Mouse (Mus musculus) kidney, embryonic 16.5 days (tissue): ENCODE measurements around the gene Cd3eap. TPM values are rescaled to one million over a fixed set of nuclear protein-coding genes. Genes with fewer than 3 reads are reported as not detected.

Experiments used
- ATAC-seq: fragments of 200-750 bp; cut with Nextera tagmentation; 2 replicates; pipeline ENCODE4 v1.8.0; 2017; ENCODE audit warnings: moderate TSS enrichment; ENCODE audit not compliant: low FRiP score, low TSS enrichment
- H3K27ac ChIP-seq: fragments of 300-500 bp; sonication (generic); 2 replicates; pipeline ENCODE4 v1.5.1; 2014; ENCODE audit warnings: low read length
- H3K27me3 ChIP-seq: fragments of 300-500 bp; sonication (generic); 2 replicates; pipeline ENCODE4 v1.6.1; 2014; ENCODE audit warnings: low read length, control low read depth, mixed read lengths; ENCODE audit not compliant: insufficient read depth
- H3K36me3 ChIP-seq: fragments of 300-500 bp; sonication (generic); 2 replicates; pipeline ENCODE4 v1.6.1; 2014; ENCODE audit warnings: low read length, control low read depth, mixed read lengths; ENCODE audit not compliant: insufficient read depth
- H3K4me1 ChIP-seq: fragments of 300-500 bp; sonication (generic); 2 replicates; pipeline ENCODE4 v1.6.1; 2014; ENCODE audit warnings: low read length, control low read depth, mixed read lengths; ENCODE audit not compliant: insufficient read depth
- H3K4me2 ChIP-seq: fragments of 300-500 bp; sonication (generic); replicated peaks from 2 replicates; pipeline ENCODE4 v1.6.1; 2014; ENCODE audit warnings: low read depth, low read length
- H3K4me3 ChIP-seq: fragments of 300-500 bp; sonication (generic); 2 replicates; pipeline ENCODE4 v1.5.1; 2014; ENCODE audit warnings: mild to moderate bottlenecking, low read length
- H3K9ac ChIP-seq: fragments of 300-500 bp; sonication (generic); replicated peaks from 2 replicates; pipeline ENCODE4 v1.6.1; 2014; ENCODE audit warnings: low read length
- H3K9me3 ChIP-seq: fragments of 300-500 bp; sonication (generic); 2 replicates; pipeline ENCODE4 v1.6.1; 2016; ENCODE audit warnings: low read length, control low read depth
- WGBS: fragments of 180-500 bp; shearing (Covaris S2); extraction: QIAGEN DNeasy Blood & Tissue Kit; methylation state at CpG from one replicate; pipeline ENCODE4 v1.1.7; 2014; 5-methylcytosine and 5-hydroxymethylcytosine counted together
- polyA plus RNA-seq: library from polyadenylated mRNA; unstranded; fragments of >200 nt; fragmentation: Nextera tagmentation; extraction: Ambion mirVana; gene quantifications from 2 replicates; pipeline ENCODE4 v1.2.1, GENCODE M21; 2015

The Cd3eap gene
- polyA plus RNA-seq, 1 experiment from 2014 or later, result 25.0 TPM

GRCm38 (mm10) chr7:19316451-19317161, 42.7 kb downstream of the Cd3eap start:
- H3K27ac ChIP-seq, result no peak overlapping the region
- H3K27me3 ChIP-seq, result peaks cover 5% of the 10 kb centered on the region; the same call in 1 of the 2 replicates
- H3K4me1 ChIP-seq, result peaks cover 12% of the 10 kb centered on the region
- 58% methylated on average over 14 of the region's 14 CpGs for WGBS
- no peak overlapping the region for H3K9ac ChIP-seq
- H3K36me3 ChIP-seq, result no peaks in the 10 kb centered on the region
- H3K9me3 ChIP-seq, result no peaks in the 10 kb centered on the region
- no peak overlapping the region for H3K4me3 ChIP-seq
- ATAC-seq, result no peak
- H3K4me2 ChIP-seq, result no peak overlapping the region

DNA sequence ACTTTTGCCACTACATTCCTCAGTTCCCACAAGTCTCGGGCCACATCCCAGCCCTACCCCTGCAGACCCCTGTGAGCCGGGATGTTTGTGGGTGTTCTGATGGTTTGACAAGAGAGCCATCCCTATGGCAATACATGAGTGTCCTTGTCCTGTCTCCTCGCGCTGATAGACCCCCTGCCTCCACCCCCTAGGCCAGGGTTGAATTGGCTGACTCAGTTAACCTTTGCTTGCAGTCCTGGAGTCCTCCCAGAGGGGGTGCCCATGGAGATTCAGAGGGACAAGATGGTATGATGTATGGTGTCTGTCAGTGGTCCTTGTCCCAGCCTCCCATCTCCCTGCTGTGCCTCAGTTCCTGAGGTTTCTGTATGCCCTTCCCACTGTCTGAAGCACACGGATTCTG, 45.2 kb downstream of the Cd3eap start:
- WGBS, result 52% methylated on average over 5 of the region's 5 CpGs

GRCm38 (mm10) chr7:19311991-19312390, 47.3 kb downstream of the Cd3eap start:
- no peaks in the 10 kb centered on the region for H3K36me3 ChIP-seq
- no peaks in the 10 kb centered on the region for H3K9me3 ChIP-seq
- peaks cover 9% of the 10 kb centered on the region for H3K27me3 ChIP-seq
- H3K4me1 ChIP-seq, result peaks cover 15% of the 10 kb centered on the region
- no peak overlapping the region for H3K27ac ChIP-seq
- H3K4me2 ChIP-seq, result no peak overlapping the region
- no peak for ATAC-seq
- H3K9ac ChIP-seq, result no peak overlapping the region
- no peak overlapping the region for H3K4me3 ChIP-seq
- 25% methylated on average over 4 of the region's 4 CpGs for WGBS

More for the DNA sequence above, 45.2 kb downstream of the Cd3eap start:
- Histone ChIP-seq H3K9me3 (no peaks in the 10 kb centered on the region), H3K27ac (no peak overlapping the region), H3K36me3 (no peaks in the 10 kb centered on the region), H3K4me2 (no peak overlapping the region), H3K4me3 (no peak overlapping the region), H3K4me1 (peaks cover 6% of the 10 kb centered on the region; the same call in 1 of the 2 replicates), H3K9ac (no peak overlapping the region), H3K27me3 (peaks cover 5% of the 10 kb centered on the region; the same call in 1 of the 2 replicates)
- no peak for ATAC-seq

GRCm38 (mm10) chr7:19309884-19310641, 49.2 kb downstream of the Cd3eap start, which contains the start of gene Fosb:
Fosb (minus strand) TSS chr7:19310051.
- Histone ChIP-seq H3K4me1 (peaks cover 16% of the 10 kb centered on the region), H3K27me3 (peaks cover 23% of the 10 kb centered on the region), H3K36me3 (no peaks in the 10 kb centered on the region), H3K4me2 (peak within 1 kb of the TSS; percentile 100), H3K27ac (no peak within 1 kb of the TSS), H3K9me3 (no peaks in the 10 kb centered on the region), H3K9ac (peak within 1 kb of the TSS; percentile 63), H3K4me3 (peak within 1 kb of the TSS; percentile 74)
- peak; percentile 83 for ATAC-seq
- under 1% methylated on average over 49 of the region's 49 CpGs for WGBS

- H3K4me3 ChIP-seq, result peak overlapping the region; percentile 74
- H3K27ac ChIP-seq, result no peak overlapping the region
- H3K27me3 ChIP-seq, result peaks cover 29% of the 10 kb centered on the region
- no peaks in the 10 kb centered on the region for H3K36me3 ChIP-seq
- H3K4me1 ChIP-seq, result peaks cover 23% of the 10 kb centered on the region
- no peak for ATAC-seq
- peak overlapping the region; percentile 100 for H3K4me2 ChIP-seq
- under 1% methylated on average over 48 of the region's 48 CpGs for WGBS
- peak overlapping the region; percentile 63 for H3K9ac ChIP-seq
- no peaks in the 10 kb centered on the region for H3K9me3 ChIP-seq
Measured at GRCm38 (mm10) chr7:19309278-19309883, 49.9 kb downstream of the Cd3eap start.

- H3K4me2 ChIP-seq, result peak overlapping the region; percentile 100
- peak overlapping the region; percentile 74 for H3K4me3 ChIP-seq
- H3K36me3 ChIP-seq, result no peaks in the 10 kb centered on the region
- peak overlapping the region; percentile 65 for H3K9ac ChIP-seq
- WGBS, result under 1% methylated on average over 58 of the region's 58 CpGs
- peak overlapping the region; percentile 71 for H3K27ac ChIP-seq
- H3K9me3 ChIP-seq, result no peaks in the 10 kb centered on the region
- ATAC-seq, result peak; percentile 84
- H3K27me3 ChIP-seq, result peaks cover 36% of the 10 kb centered on the region
- H3K4me1 ChIP-seq, result peaks cover 29% of the 10 kb centered on the region
Measured at GRCm38 (mm10) chr7:19308454-19309277, 50.6 kb downstream of the Cd3eap start.

- WGBS, result 1% methylated on average over 18 of the region's 18 CpGs
- H3K9ac ChIP-seq, result peak overlapping the region; percentile 65
- H3K4me2 ChIP-seq, result peak overlapping the region; percentile 100
- peak overlapping the region; percentile 74 for H3K4me3 ChIP-seq
- peak; percentile 47 for ATAC-seq
- no peaks in the 10 kb centered on the region for H3K9me3 ChIP-seq
- peaks cover 29% of the 10 kb centered on the region for H3K4me1 ChIP-seq
- H3K27ac ChIP-seq, result peak overlapping the region; percentile 71
- peaks cover 44% of the 10 kb centered on the region for H3K27me3 ChIP-seq
- no peaks in the 10 kb centered on the region for H3K36me3 ChIP-seq
Measured at GRCm38 (mm10) chr7:19307739-19308453, 51.4 kb downstream of the Cd3eap start.

DNA sequence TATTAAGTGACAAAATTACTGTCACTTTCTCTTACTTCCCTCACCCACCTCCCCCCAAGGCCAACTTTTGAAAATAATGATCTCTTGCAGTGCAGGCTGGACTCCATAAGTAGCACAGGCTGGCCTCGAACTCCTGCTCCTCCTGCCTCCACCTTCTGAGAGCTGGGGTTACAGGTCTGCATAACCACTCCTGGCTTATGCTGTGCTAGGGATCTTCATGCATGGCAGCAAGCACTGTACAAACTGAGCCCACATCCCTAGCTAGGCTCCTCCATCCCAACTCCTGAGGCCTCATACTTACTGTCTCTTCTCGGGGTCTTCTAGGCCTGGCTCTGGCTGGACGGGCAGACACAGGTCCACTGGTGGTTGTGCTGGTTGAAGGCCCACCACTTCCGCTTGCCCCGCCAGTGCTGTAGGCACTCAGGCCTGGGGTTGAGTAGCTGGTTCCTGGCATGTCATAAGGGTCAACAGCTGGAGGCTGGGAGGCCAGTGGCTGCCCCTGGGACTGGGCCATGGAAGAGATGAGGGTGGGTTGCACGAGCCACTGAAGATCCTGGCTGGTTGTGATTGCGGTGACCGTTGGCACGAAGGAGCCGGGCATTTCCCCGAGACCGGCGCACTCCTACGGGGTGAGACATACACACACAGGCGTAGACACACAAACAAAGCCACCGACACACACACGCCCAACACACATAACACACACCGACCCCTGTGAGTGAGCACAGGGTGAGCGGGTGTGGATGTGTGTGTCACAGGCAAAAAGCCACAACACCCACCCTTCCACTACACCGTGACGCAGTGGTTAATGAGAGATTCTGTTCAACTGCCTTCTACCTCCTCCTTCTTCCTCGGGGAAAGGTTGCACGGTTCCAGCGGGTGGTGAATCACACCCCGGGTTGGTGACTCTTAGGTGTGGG, 52.2 kb downstream of the Cd3eap start:
- no peaks in the 10 kb centered on the region for H3K9me3 ChIP-seq
- peaks cover 29% of the 10 kb centered on the region for H3K4me1 ChIP-seq
- no peaks in the 10 kb centered on the region for H3K36me3 ChIP-seq
- H3K4me2 ChIP-seq, result peak overlapping the region; percentile 100
- peaks cover 52% of the 10 kb centered on the region for H3K27me3 ChIP-seq
- 71% methylated on average over 25 of the region's 25 CpGs for WGBS
- H3K4me3 ChIP-seq, result no peak overlapping the region
- H3K9ac ChIP-seq, result no peak overlapping the region
- no peak for ATAC-seq
- H3K27ac ChIP-seq, result no peak overlapping the region
